Mouse (Mus musculus): ENCODE results near the gene Zscan26. TPM values are rescaled to one million over a fixed set of nuclear protein-coding genes. Genes with fewer than 3 reads are reported as not detected.

Gene Zscan26
- total and polyA plus RNA-seq, 3 experiments: 14.2 to 20.9 (median 14.8) TPM

GRCm38 (mm10) chr13:21415266-21415665, 38.3 kb downstream of the Zscan26 start:
- H3K9ac ChIP-seq (ENCODE audit: insufficient read depth, low read depth): peak overlapping the region; percentile 30; the same call in 1 of the 2 replicates
- peak overlapping the region; percentile 73 for H3K4me2 ChIP-seq (ENCODE audit: insufficient read depth, low read depth, poor library complexity, severe bottlenecking)
- no peaks in the 10 kb centered on the region for H3K79me2 ChIP-seq (replicated peaks; ENCODE audit: control insufficient read depth, extremely low read depth, insufficient read depth, poor library complexity, severe bottlenecking)
- no peaks in the 10 kb centered on the region for H3K9me3 ChIP-seq (replicated peaks; ENCODE audit: low read length)
- no peaks in the 10 kb centered on the region for H3K27me3 ChIP-seq (replicated peaks)
- in situ Hi-C loops (cut with MboI; ENCODE audit: low pct_ligation_motif_present, low pct_unique_long_range_greater_than_20kb, low sequenced_read_pairs) (loop anchor here (25.0 kb wide), 1 partner anchor 597 kb away; the partner anchor contains the start of gene Prss16), dilution Hi-C loops (cut with MboI; ENCODE audit: extremely low pct_ligation_motif_present, extremely low pct_unique_long_range_greater_than_20kb, low sequenced_read_pairs) (no loop called here)
- TF ChIP-seq RCOR1 (conservative IDR thresholded peaks at IDR 0.05; ENCODE audit: low read depth, low read length) (no peak), JUND (conservative IDR thresholded peaks at IDR 0.05; ENCODE audit: low read depth, low read length) (no peak), UBTF (IDR thresholded peaks at IDR 0.05; ENCODE audit: low read depth, low read length) (no peak), MAX (IDR thresholded peaks at IDR 0.05; ENCODE audit: low read length) (peak; percentile 24; the same call in 1 of the 2 replicates), HCFC1 (IDR thresholded peaks at IDR 0.05; ENCODE audit: low read depth, low read length) (no peak), MAZ (IDR thresholded peaks at IDR 0.05; ENCODE audit: low read depth, low read length) (no peak), PAX5 (IDR thresholded peaks at IDR 0.05; ENCODE audit: low read length) (no peak), MAFK (IDR thresholded peaks at IDR 0.05; ENCODE audit: insufficient replicate concordance, low read length) (no peak), JUN (IDR thresholded peaks at IDR 0.05; ENCODE audit: insufficient read depth, low read depth, low read length) (no peak), BHLHE40 (IDR thresholded peaks at IDR 0.05; ENCODE audit: low read depth, low read length) (0 out of 2 replicates have a peak, but pooled peaks have one; percentile 40), CHD2 (IDR thresholded peaks at IDR 0.05; ENCODE audit: low read length) (no peak), ZMIZ1 (IDR thresholded peaks at IDR 0.05; ENCODE audit: low read depth, low read length) (no peak), MYC (IDR thresholded peaks at IDR 0.05; ENCODE audit: low read depth, low read length) (peak; percentile 76), MXI1 (IDR thresholded peaks at IDR 0.05; ENCODE audit: low read depth, low read length) (no peak), POLR2AphosphoS2 (IDR thresholded peaks at IDR 0.05; ENCODE audit: low read depth, low read length) (no peak), SMC3 (IDR thresholded peaks at IDR 0.05; ENCODE audit: low read depth, low read length) (no peak), CTCF (conservative IDR thresholded peaks at IDR 0.05 in 1 of 2, IDR thresholded peaks at IDR 0.05 in 1 of 2; ENCODE audit: low read depth in 2 of 2, low read length in 2 of 2) (no peak), ZKSCAN1 (IDR thresholded peaks at IDR 0.05; ENCODE audit: borderline replicate concordance, low read depth, low read length) (no peak), USF1 (IDR thresholded peaks at IDR 0.05; ENCODE audit: low read depth, low read length) (no peak), TCF12 (IDR thresholded peaks at IDR 0.05; ENCODE audit: low read depth, low read length) (no peak), GABPA (IDR thresholded peaks at IDR 0.05; ENCODE audit: insufficient replicate concordance, low read depth, low read length) (no peak), ZNF384 (IDR thresholded peaks at IDR 0.05; ENCODE audit: low read depth, low read length) (no peak), ELF1 (IDR thresholded peaks at IDR 0.05; ENCODE audit: low read depth, low read length) (no peak), RAD21 (IDR thresholded peaks at IDR 0.05; ENCODE audit: low read depth, low read length) (no peak), ZC3H11A (IDR thresholded peaks at IDR 0.05; ENCODE audit: low read depth, low read length) (no peak)
- H3K4me3 ChIP-seq (replicated peaks in 1 of 3; ENCODE audit: low read depth in 2 of 3, low read length in 2 of 3, poor library complexity in 1 of 3): no peak overlapping the region
- peak; percentile 36 for DNase-seq (ENCODE audit: extremely low read depth)
- peaks cover 5 to 15% of the 10 kb centered on the region in 2 experiments for H3K4me1 ChIP-seq (ENCODE audit: control insufficient read depth in 1 of 2, insufficient read depth in 2 of 2)
- H3K27ac ChIP-seq (ENCODE audit: insufficient read depth, low read depth): no peak overlapping the region
- H3K36me3 ChIP-seq (replicated peaks in 1 of 2; ENCODE audit: control insufficient read depth in 1 of 2, insufficient read depth in 1 of 2, low read length in 1 of 2): peaks cover 0 to 2% of the 10 kb centered on the region in 2 experiments
